Mouse (Mus musculus) R1 (cell line): ENCODE measurements at regions not wholly inside any gene's neighbourhood (a gene's known extent, or its start where the extent isn't known, plus 50 kb on each side); places are given as distances from the start of the nearest gene placed in this dataset.

Experiments
- DNase-seq: peaks from one replicate; pipeline ENCODE4 v3.0.0-alpha.2; 2018; ENCODE audit warnings: low read depth, low spot score

DNA sequence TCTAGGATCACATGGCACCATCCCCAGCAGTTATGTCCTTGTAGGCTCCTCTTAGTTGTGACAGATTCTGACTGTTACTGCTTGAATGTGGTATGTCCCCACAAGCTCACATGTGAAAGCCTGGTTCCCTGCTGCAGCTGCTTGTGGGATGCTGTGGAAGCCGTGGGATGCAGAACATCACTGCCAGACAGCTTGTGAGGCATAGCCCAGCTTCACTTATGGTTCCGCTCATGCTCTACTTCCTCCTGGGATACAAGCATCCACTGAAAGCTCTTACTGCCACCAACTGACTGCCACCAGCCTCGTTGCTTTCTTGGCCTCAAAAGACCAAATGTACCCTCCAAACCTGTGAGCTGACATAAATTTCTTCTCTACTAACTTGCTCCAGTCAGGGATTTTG lies 167.7 kb upstream of the Ccdc122 start:
- DNase-seq = no peak

DNA sequence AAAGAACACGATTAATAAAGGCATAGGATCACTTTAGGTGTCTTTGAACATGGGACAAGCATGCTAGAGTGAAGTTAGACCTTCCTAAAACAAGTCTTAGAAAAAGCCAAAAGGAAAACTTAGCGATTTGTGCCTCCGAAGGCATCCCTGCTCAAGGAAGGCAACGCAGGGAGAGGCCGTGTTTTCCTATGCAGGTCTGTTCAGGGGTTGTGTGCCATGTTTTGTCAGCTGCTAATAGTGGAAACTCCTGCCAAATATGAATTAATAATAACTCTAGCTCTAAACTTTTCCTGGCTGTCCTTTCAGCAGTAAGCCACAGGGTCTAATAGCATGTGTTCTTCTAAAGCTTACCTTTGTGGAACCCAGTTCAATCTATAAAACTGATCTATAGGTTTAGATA lies 168.4 kb upstream of the Ccdc122 start:
- no peak for DNase-seq

DNA sequence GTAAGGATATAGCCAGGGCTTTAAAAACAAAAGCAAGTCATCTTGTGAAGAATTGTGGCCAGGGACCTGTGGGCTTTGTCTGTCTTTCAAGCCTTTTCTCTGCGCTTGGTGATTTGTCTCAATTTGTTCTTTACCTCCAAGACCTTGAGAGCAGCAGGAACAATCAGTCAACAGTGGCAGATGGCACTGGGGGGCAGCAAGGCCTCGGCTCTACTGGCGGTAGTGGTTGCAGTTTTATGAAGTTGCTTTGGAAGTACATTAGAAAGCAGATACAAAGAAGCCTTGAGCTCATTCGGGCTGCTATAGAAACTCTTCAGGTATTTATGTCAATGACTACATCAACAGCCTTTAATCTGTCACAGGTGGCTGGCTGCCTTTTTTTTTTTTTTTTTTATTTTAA lies 171.9 kb upstream of the Ccdc122 start:
- no peak for DNase-seq

DNA sequence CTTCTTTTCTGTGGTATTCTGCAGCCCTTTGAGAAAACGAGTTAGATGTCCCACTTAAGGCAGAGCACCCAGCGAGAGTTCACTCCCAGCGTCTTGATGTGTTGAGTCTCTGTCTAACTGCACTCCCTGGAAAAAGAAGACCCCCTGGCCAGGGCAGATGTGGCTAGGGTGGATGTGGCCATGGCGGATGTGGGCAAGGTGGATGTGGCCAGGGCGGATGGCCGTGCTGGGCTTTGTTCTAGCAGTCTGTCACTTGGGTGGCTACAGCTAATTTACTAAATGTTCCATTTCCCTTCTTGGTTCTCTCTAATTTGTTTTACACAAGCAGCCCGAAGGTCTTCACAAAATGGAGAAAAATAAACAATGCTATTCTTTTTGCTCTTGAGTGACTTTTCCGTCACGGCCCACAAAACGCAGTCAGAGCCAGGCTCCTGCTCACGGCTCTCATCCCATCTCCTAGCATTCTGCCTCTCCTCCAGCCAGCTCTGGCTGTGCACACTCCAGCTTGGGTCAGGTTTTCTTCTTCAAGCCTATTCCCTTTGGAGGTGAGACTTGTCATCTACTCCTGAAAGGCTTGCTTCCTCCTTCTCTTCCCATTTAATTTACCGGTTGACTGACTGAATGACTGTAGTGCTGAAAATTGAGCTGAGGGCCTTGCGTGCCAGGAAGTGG lies 173.4 kb upstream of the Ccdc122 start:
- no peak for DNase-seq

DNA sequence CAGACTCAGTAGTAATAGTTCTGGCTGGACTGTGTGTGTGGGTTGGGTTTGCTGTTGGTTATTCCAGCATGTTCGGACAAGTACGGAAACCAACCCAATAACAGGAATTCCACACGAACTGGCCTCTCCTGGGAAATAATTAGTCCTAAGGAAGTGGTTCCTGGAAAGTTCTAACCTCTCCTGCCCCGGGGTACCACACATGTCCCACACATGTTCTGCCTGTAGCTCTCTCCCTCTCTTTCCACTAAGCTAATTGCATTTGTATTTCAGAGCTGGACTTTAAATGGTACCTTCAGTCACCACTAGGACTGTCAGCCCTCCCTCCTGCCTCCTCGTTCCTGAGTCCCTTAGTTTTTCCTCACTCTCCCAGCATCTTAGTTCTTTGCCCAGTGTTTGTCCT lies 178.2 kb upstream of the Ccdc122 start:
- peak; percentile 16 for DNase-seq

DNA sequence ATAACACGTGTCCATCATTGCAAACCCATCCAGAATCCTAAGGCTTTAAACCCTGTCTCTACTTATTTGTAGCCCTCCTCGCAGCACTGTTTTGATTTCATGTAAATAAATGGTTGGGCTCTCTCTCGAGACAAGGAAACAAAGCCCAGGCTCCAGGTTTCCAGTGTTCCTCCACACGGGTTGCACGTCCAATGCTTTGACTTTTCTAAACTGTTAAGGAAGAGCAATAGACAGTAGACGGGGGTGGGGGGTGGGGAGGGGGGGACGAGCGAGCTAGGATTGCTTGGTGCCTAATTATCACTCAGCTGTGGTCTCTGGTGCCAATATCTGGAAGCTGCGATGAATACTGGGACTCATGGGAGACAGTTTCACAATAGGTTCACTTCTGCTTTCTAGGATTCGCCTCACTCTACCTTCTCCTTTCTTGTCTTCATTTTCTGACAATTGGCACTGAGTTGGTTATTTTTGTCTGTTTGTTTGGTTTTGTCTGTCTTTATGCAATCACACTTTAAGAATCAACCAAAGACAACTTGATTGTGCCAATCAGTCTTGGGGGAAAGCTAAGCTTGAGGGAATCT lies 179.3 kb upstream of the Ccdc122 start:
- DNase-seq = no peak

DNA sequence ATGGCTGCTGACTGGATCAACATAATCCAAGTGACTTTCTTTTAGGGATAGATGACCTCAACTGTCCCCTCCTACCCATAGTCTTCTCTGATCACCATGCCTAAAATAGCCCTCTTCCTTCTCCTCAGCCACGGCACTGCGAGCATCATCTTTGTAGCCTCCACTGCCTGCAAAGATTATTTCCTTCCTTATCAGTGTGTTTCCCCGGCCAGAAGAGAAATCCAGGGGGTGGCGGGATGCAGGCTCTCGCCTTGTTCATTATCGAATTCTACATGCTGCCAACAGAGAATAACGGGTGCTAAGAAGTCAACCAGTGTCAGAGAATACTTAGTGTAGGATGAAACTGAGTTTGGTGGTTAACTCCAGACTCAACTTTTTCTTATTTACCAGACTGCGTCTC lies 180.0 kb upstream of the Ccdc122 start:
- no peak for DNase-seq

DNA sequence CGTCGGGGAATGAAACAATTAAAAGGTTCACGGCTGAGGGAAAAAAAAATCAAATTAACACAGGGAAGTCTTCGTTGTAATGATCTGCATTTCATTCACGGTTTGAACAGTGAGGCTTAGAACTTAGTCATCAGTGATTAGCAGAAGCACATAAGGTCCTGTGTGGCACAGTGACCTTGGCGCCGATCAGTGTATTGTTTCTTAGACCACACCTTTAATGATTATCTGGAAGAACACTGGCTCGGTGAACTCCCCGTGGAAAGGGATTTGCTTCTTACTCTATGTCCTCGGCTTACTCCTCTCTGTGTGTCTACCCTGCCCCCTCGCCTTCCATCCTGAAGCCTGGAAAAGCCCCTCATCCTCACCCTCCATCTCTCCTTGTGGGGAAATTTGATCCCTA lies 181.6 kb upstream of the Ccdc122 start:
- no peak for DNase-seq

DNA sequence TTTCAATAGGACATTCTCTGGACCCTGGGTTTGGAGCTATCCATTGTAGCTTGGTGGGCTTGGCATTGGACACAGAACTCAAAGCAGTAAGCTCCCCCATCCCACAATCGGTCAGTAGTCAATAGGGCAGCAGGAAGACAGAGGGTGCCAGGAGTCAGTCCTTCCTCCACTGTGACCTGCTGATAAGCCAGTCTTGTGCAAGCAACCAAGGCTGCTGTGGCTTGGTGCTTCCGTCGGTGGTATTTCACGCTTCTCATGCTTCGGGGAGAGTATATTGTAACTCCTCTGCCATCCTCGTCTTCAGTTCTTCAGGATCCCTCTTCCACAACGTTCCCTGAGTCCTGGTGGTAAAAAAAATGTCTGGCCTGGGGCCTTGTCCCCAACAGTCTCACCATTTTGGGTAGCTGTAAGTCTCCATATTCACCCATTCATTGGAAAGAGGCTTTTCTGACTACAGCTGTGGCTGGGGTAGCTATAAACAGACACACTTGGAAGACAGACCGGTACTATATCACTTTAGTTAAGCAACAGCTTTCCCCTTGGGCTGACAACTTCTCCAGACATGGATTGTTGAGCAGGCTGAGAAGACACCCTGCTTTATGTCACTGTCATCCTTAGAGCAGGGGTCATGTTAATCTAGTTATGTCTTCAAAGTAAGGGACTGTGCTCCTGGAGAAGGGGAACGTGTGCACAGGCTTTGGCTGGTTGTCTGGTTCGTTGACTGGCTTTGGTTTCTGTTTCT lies 184.9 kb upstream of the Ccdc122 start:
- no peak for DNase-seq

DNA sequence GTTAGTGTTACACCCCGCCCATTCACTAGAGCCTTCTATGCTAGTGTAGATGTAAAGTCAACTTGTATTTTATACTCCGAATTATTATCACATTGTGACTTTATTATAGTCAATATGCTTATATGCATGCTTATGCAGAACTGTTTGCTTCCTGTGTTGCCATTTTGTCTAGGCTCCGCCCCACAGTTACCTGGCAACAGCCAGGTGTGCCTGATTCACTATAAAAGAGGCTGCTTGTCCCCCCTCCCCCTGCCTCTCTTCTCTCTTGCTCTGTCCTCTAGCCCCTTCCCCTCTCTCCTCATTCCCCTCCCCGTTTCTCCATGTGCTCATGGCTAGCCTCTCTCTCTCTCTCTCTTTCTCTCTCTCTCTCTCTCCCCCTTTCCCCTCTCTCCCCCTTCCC lies 185.9 kb upstream of the Ccdc122 start:
- DNase-seq = peak; percentile 50

DNA sequence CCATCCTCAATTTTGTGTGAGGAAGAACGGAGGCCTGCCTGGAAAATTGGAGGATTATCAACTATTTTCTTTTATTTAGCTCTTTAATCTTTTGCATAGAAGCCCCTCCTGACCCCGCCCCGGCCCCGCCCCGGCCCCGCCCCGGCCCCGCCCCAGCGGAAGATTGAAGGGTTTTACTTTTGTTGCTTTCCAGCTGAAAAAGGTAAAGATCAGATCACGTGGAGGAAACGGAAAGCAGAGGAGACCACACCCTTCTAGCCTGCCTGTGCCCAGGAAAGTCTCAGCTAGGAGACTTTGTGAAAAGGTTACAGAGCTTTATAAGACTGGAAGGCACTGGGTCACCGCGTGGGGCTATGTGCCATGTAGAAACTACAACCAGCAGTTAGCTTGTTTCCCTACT lies 186.5 kb upstream of the Ccdc122 start:
- peak; percentile 49 for DNase-seq

DNA sequence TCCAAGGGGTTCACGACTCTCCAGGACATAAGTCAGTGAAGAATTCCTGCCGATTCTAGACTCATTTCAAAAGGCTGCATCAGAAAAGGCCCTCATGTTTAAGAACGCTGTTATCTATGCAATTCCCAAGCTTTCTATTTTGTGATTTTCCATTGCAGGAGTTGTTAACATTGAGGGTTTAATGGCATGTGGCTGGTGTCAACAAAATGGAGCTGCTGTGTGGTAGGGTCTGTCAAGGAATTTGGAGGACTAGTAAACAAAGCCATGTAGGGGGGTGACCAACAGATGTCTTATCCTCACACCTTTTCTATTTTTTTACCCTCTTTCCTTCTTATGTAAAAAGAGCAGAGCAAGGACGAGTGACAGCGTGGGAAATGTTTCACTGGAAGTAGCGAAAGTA lies 186.9 kb upstream of the Ccdc122 start:
- peak; percentile 8 for DNase-seq

DNA sequence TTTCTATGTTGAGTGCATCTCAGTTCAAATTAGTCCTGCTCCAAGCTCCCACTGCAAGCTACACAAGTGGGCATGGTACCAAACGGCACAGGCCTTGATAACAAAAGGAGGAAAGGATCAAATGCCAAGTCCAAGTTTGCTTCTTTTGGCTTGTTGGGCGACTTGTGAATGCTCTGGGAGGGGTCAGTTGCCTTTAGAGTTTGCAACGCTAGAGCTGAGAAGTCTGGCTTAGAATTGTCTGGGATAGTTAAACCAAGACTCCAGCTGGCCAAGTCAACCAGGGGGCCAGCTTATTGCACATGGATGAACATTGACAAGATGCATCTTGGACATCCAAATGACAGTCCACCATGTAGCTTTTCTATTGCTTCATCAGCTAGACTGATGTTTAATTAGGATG lies 187.5 kb upstream of the Ccdc122 start:
- DNase-seq = no peak

DNA sequence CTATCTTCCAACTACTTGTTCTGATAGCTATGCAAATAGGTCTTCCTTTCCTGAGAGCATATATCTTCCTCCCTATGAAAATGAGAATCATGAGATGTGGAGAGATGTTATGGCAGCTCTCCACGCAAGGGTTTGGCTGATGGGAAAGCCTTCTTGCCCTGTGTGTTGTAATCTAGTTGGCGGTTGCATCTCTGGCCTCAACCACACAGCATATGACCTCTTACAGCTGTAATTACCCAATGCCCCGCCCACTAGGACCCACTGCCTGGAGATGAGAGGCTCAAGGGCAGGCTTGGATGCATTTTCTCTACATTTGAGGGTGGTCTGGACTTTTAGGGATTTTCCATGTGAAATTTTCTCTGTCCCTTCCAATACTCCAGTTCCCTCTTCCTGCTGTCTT lies 190.9 kb upstream of the Ccdc122 start:
- DNase-seq = no peak

DNA sequence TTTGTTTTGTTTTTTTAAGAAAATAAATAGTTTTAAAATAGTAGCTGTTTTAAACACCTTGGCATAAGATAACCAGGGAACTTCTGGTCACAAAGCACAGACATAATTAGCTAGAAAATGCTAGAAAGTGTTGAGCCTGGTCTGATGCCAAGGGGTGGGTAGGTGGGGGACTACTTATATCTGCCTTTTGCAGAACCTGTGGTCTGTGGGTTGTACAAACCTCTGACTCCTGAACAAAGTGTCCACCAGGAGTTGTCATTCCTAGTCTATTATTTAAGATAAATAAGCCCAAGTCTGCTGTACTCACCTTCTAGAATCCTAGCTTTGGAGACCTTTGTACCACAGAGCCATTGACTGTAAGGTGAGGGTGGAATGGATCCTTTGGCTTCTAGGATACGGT lies 191.9 kb upstream of the Ccdc122 start:
- no peak for DNase-seq

DNA sequence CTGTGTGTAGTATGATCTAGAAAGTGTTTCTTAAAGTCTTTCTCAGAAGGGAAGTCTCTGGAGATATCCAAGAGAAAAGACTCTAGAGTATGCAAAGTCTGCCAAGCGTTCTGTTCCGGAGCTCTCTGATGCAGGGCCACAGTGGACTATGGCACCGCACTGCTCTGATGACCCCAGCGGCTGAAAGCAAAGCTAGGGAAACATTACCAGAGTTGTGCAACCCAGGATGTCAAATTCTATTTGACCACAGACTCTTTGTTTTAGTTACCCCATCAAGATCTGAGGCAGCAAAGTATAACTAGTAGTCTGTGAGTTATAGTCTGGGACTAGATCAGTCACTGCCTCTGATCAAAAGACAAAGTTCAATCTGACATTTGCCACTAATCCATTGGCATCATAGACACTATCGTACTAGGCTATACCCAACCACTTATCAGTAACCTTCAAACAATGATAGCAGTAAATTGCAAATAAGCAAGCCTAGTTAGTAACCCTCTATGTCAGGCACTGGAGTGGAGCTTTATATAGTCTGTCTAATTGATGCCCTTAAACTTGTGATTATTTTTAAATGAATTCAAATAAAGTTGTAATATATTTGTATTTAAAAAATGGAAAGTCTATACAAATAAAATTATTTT lies 198.9 kb upstream of the Ccdc122 start:
- no peak for DNase-seq

DNA sequence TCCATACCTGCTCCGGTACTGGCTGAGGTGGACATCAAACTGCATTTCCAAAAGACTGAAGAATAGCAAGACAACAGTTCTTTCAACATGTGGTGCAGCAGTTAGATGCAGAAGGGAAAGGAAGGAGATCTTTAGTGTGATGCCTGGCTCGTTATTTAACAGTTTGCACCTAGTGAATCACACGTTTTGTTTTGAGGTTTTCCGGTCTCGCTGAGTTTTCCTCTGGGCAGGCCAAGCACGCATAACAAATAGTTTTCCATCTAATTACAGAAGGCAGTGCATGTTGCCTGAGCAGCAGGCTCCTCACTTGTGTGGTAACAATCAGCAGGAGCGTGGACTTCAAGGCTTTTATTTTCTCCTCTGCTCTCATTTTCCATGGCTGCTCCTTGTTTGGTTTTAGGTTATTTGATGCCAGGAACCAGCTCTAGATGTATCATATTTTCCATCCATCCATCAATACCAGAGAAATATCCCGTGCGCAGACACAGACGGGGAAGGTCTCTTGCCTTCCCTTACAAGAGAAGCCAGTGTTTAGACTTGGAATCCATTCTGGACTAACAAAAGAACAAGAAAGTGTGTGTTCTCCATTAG lies 199.6 kb upstream of the Ccdc122 start:
- no peak for DNase-seq

DNA sequence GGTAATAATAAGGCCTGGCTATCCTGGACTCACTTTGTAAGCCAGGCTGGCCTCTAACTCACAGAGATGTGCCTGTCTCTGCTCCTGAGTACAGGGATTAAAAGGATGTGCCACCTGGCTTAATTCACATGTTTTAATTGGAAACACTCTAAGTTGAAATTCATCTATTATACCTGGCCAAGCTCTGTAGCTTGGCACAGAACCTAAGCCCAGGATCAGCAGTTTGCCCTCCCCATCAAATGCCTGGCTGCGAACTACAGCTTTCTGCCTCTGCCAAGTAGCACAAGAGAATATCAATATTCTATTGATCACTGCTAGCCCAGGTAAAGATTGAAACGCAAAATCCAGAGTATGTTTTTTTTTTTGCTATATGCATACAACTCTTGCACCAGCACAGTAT lies 200.3 kb upstream of the Ccdc122 start:
- no peak for DNase-seq

DNA sequence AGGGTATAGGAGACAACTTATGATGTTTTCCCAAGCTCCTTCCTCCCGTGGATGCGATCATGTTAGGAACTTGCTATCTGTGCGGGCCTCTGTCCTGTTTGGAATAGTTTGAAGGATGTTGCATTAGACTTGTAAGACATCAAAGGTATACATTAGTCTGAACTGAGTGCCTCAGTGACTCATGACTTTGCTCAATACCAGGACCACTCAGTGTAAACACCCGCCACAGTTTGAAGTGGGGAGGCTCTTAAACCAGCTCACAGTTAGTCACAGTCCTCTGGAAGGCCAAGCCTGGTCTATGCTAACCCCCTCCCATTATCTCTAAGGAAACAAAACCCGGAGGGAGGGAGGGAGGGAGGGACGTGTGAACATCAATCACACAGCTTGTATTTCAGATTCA lies 202.5 kb upstream of the Ccdc122 start:
- no peak for DNase-seq

DNA sequence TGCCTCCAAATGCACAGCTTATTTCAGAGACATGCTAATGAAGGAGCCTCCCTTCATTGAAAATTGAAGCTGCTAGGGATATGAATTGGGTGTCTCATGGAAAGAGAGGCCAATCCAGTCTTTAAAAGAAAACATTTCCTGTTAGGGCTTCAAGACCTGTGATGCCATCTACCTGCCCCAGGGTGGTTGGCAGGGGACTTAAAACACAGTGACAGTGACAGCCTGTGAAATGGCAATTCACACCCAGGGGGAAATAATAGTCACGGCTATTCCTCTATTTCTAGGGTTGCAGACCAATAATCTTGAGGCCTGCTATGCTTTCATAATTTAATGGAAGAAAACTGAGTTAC lies 207.4 kb upstream of the Ccdc122 start:
- DNase-seq = no peak

DNA sequence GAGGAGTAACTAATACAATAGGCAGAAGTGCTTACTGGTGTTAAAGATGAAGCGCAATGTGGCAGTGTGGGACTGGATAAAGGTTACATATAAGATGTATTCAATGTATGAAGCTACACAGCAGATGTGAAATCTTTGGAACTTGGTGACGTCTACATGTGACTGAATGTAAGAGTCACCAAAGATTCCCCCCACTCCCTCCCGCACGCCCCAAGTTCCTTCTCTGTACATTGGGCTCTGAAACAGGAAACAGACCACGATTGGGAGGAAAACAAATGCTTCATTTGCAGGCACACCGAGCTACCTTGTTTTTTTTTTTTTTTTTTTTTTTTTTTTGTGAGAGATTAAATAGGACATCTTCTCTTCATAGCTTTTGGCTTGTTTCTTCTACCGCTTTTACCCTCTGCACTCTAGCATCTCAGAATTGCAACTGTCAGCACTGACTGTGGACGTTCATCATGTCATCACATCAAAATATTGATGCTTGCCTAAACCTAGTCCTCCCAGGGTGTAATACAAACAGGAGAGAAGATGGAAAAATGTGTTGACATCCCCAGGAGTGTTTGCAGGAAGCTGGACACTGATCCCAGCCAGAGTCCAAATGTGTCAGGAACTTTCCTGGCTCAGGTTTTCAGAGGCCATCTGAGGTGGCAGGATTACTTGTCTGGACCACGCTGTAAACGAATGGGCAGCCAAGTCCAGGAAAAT lies 208.0 kb upstream of the Ccdc122 start:
- no peak for DNase-seq

DNA sequence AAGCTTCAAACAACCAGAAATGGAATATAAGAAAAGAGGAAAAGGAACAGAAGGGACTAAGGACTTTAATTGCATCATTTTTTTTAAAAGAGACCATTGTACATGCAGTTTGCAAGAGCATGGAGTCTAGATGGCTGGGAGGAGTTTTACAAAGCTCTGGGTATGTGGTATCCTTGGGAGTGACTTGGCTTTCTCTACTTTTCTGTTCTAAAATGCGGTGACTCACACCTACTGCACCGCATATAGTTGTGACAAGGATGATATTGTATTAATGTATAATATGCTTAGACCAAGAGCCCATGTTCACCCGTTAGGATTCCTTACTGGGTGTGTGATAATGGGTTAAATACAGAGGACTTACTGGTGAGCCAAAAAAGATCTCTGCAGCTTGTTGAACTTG lies 212.5 kb upstream of the Ccdc122 start:
- DNase-seq = no peak
